Mouse (Mus musculus) A20 (cell line): ENCODE results near the gene Itgax.

ENCODE experiments used
- DNase-seq: peaks from one replicate; pipeline ENCODE4 v3.0.0-alpha.2; 2011; ENCODE audit warnings: low read depth, low spot score

Itgax gene

DNA sequence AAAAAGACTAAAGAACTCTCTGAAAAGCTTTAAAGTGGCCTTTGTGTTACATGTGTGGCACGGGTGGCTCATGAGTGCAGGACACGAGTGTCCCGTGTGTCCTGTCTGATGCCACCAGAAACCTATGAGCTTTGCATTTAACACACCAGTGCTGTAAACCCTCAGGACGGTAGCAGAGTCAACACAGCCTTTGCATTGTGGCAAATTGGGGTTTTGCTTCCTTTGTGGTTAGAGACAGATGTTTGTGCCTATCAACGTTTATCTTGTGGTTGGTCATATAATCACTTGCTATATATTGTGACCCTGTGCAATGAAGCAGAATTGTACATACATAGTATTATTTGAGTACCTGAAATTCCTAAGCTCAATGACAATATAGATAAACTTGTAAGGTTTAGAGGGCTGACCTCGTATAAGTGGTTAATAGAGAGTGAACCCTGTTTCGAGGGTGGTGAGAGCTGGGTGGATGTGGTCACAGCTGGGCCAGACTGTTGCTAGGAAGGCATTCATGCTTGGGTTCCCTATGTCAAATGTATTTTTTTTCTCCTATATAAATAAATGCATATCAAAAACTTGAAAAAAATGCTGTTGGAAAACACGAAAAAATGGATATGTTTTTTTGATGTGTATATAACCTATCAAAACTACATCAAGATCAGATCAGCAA, 29.5 kb downstream of the Itgax start:
- DNase-seq: peak; percentile 27

DNA sequence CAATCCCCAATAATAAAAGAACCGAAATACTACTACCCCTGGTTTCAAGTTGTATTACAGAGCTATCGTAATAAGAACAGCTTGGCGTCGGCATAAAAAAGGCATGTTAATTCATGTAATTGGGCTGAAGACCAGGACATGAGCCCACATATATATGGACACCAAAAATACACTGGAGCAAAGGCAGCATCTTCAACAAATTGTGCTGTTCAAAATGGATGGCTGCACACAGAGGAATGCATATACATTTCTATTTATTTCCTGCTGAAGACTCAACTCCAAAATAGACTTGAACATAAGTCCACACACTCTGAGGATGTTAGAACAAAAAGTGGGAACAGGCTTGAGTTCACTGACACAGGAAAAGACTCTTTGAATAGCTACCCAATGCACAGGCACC, 34.7 kb downstream of the Itgax start:
- DNase-seq: no peak

DNA sequence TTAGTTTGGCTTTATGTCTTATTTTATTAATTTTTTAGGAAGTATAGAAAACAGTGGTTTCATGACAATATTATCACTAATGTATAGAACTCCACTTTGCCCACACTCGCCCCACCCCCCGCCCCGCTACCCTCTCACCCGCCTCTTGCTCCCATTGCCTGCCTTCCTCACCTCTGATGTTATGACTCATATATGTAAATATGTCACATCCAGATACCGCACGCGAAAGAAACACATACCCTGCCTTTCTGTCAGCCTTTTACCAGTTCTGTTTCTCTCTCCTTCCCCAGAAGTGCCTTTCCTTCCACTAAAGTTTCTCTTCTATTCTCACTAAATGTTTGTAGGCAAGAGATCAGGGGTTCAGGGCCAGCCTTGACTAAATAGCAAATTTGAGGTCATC, 37.0 kb downstream of the Itgax start:
- no peak for DNase-seq

DNA sequence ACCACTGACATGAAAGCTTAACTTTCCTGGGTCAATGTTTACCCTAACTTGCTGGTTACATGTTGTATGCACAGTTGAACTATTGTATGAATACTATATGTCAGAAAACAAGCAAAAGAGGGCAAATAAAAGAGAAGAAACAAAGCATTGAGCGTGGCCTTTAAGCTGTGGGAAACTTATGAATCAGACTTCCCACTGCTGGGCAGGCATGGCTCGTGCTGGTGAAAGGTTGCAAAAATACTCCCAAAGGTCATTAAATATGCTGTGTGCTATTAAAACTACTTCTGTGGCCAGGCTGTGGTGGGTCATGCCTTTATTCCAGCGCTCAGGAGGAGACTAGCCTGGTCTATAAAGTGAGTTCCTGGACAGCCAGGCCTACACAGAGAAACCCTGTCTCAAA, 40.6 kb downstream of the Itgax start:
- DNase-seq: no peak

DNA sequence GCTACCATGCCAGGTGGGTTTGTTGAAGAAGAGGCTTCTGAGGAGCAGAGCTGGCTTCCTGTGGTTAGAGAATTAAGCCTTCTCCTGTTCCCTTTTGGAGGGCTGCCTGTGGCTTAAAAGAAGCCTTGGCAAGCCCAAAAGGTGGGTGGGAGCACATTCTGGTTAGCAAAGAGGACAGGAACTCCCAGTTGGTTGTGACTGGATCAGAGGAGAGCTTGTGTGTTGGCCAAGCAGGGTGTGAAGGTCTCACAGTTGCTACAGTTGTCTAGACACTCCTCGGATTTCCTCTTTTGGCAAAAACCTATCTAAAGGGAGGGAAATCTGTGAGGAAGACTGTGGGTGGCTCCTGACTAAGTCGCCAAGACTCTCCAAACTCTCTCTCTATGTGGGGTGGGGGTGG, 49.0 kb downstream of the Itgax start:
- no peak for DNase-seq

DNA sequence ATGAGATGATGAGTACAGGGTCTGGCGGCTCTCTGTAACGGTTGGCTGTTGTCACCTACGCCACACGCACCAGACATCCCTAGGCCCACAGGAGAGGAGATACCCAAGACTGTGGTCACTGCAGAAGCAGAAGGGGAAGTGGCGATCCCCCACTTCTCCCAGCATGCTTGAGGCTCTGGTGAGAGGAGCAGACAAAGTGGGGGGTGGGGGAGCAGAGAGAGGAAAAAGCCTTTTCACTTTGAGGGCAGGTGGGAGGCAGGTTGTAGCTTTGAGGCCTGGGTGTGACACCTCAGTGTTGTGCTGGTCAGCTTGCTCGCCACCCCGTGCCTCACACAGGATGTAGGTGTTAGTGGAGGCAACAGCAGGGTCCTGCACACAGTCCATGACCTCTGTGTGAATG, 50.8 kb downstream of the Itgax start:
- DNase-seq: peak; percentile 15

DNA sequence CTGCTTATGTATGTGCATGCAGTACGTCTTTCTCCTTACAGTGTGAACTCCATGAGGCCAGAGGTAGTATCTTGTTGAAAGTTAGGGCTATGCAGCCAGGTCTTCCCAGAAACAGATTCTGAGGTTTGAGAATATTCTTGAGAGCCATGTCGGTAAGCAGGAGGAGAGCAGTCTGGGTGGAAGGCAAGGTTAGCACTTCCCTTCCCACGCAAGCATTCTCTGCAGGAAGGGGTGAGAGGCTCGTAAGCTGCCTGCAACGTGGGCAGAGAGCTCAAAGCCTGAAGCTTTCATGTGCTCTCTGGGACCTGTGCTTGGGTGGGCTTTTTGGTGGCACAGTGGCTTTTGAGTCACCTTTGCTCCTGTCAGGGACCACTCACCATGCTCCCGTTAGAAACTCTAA, 51.2 kb downstream of the Itgax start:
- no peak for DNase-seq

DNA sequence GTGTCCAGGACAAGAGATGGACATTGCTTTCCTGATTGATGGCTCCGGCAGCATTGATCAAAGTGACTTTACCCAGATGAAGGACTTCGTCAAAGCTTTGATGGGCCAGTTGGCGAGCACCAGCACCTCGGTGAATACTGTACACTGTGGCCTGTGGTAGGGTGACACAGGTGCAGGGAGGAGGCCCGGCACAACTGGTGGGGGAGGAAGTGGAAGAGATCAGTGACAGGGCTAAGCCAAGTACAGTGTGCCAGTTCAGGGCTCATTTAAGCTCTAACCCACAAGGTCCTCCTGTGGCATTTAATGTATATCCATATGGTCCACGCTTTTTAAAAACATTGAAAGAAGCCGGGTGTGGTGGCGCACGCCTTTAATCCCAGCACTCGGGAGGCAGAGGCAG, 52.3 kb downstream of the Itgax start:
- DNase-seq: peak; percentile 30
